Mouse (Mus musculus) forebrain, embryonic 11.5 days (tissue): ENCODE results near the gene Jph4. TPM values are rescaled to one million over a fixed set of nuclear protein-coding genes. Genes with fewer than 3 reads are reported as not detected.

ENCODE experiments used
- ATAC-seq: fragments of 200-750 bp; cut with Nextera tagmentation; replicated peaks from 2 replicates; pipeline ENCODE4 v1.8.0; 2017; ENCODE audit warnings: moderate TSS enrichment; ENCODE audit not compliant: low FRiP score
- DNase-seq: peaks from one replicate; pipeline ENCODE4 v3.0.0-alpha.2; 2017; ENCODE audit warnings: low spot score
- H3K27ac ChIP-seq: fragments of 300-500 bp; sonication (generic); 2 replicates; pipeline ENCODE4 v1.5.1; 2014; ENCODE audit warnings: low read depth, low read length
- H3K27me3 ChIP-seq: fragments of 300-500 bp; sonication (generic); 2 replicates; pipeline ENCODE4 v1.6.1; 2014; ENCODE audit warnings: mild to moderate bottlenecking, low read length, mixed read lengths; ENCODE audit not compliant: control insufficient read depth, insufficient read depth
- H3K36me3 ChIP-seq: fragments of 300-500 bp; sonication (generic); 2 replicates; pipeline ENCODE4 v1.6.1; 2014; ENCODE audit warnings: mild to moderate bottlenecking, low read length, moderate library complexity, mixed read lengths; ENCODE audit not compliant: control insufficient read depth, insufficient read depth
- H3K4me1 ChIP-seq: fragments of 300-500 bp; sonication (generic); replicated peaks from 2 replicates; pipeline ENCODE4 v1.6.1; 2014; ENCODE audit warnings: low read length, mixed read lengths; ENCODE audit not compliant: control insufficient read depth, insufficient read depth
- H3K4me2 ChIP-seq: fragments of 300-500 bp; sonication (generic); 2 replicates; pipeline ENCODE4 v1.6.1; 2014; ENCODE audit warnings: low read depth, mild to moderate bottlenecking, low read length, moderate library complexity, mixed read lengths; ENCODE audit not compliant: severe bottlenecking
- H3K4me3 ChIP-seq: fragments of 300-500 bp; sonication (generic); 2 replicates; pipeline ENCODE4 v1.5.1; 2014; ENCODE audit warnings: low read depth, low read length
- H3K9ac ChIP-seq: fragments of 300-500 bp; sonication (generic); 2 replicates; pipeline ENCODE4 v1.6.1; 2014; ENCODE audit warnings: low read length
- H3K9me3 ChIP-seq: fragments of 300-500 bp; sonication (generic); 2 replicates; pipeline ENCODE4 v1.6.1; 2016; ENCODE audit warnings: low read length, mixed read lengths; ENCODE audit not compliant: control insufficient read depth
- WGBS: fragments of 180-500 bp; shearing (Covaris S2); extraction: QIAGEN DNeasy Blood & Tissue Kit; methylation state at CpG from one replicate; pipeline ENCODE4 v1.1.7; 2014; 5-methylcytosine and 5-hydroxymethylcytosine counted together
- polyA plus RNA-seq: library from polyadenylated mRNA; unstranded; fragments of >200 nt; fragmentation: Nextera tagmentation; extraction: Ambion mirVana; gene quantifications from 2 replicates; pipeline ENCODE4 v1.2.1, GENCODE M21; 2014

Gene Jph4
- polyA plus RNA-seq, 1 experiment from 2014 or later: 2.9 TPM

DNA sequence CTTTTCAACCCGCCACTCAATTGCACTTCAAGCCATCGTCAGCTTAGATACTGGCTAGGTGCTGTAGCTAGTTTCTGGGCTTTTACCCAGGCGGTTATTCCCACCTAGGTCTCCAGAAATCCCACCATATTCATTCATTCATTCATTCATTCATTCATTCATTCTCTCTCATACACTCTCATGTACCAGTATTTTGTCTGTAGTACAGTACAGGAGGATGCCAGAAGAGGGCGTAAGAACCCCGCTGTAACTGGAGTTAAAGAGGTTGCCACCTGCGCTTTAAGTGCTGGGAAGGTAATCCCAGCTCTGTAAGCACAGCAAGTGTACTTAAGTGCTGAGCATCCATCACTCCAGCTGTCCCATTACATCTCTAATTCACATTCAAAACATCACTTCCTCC lies 22.8 kb downstream of the Jph4 start:
- H3K4me2 ChIP-seq: no peak overlapping the region; the same call in 1 of the 2 replicates
- no peak for ATAC-seq
- 38% methylated on average over 6 of the region's 6 CpGs for WGBS
- no peak overlapping the region for H3K27ac ChIP-seq
- H3K4me1 ChIP-seq: peaks cover 22% of the 10 kb centered on the region
- no peak overlapping the region for H3K9ac ChIP-seq
- H3K36me3 ChIP-seq: no peaks in the 10 kb centered on the region; the same call in 1 of the 2 replicates
- no peaks in the 10 kb centered on the region for H3K9me3 ChIP-seq
- no peak overlapping the region for H3K4me3 ChIP-seq
- DNase-seq: no peak
- no peaks in the 10 kb centered on the region for H3K27me3 ChIP-seq

DNA sequence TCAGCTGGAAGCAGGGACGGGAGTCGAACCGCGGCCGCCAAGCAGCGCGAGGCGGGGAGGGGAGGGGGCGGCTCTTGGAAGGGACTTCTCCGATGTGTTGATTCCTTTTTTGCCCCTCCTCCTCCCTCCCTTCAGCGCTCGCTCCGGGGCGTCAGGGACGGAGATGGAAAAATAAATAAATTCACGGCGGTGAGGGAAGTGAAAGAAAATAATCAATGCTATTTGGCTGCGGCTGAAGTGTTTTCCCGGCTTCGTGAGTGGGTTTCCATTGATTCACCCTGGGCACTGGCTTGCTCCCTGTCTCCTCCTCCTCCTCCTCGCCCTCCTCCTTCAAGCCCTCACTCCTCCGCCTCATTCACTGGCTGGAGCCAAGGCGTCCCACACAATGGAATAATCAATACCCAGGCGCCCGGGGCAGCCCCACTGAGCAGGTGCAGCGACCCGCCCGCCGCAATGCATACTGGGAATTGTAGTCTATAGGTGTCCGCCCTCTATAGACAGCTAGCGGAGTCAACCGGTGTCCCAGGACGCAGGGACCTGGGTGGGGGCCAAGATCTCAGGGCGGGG lies 24.6 kb downstream of the Jph4 start, which contains the start of gene Zfhx2:
Gene Zfhx2 (minus strand): TSS at position 314 of the 567 bp plus-strand sequence.
- H3K27me3 ChIP-seq: no peaks in the 10 kb centered on the region
- H3K4me2 ChIP-seq: peak within 1 kb of the TSS; percentile 85
- H3K4me3 ChIP-seq: peak within 1 kb of the TSS; percentile 73
- peak; percentile 93 for ATAC-seq
- peaks cover 22% of the 10 kb centered on the region for H3K4me1 ChIP-seq
- H3K9ac ChIP-seq: peak within 1 kb of the TSS; percentile 91
- H3K9me3 ChIP-seq: no peaks in the 10 kb centered on the region
- DNase-seq: peak; percentile 97
- H3K36me3 ChIP-seq: no peaks in the 10 kb centered on the region
- under 1% methylated on average over 33 of the region's 34 CpGs for WGBS
- peak within 1 kb of the TSS; percentile 89 for H3K27ac ChIP-seq

DNA sequence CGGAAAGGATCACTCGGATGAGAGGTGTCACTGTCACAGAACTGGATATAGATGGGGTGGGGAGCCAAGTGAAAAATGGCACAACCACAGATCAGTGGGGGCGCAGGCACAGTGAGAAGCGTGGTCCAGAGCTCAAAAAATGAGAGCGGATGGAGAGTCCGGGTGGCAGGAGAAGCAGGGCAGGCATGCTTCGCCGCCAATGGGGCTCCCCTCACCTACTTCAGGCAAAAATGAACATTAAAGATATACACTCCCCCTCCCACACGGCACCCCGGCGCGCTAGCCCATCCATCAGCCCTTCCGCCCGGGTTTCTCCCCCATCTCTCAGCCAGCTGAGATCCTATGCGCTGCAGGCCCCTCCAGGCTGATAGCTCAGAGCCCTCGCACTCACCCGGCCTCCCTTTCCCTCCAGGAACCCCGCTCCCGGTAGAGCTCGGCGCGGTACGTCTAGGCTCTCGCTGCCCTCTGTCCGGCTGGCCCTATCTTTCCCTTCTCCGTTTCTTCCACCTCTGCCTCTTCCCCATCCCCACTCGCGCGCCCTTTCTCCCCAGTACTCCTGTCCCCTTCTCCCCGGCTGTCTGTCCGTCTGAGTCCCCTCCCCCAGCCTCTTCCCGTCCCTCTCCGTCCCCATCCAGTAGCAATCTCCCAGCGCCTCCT lies 25.4 kb downstream of the Jph4 start:
- Histone ChIP-seq H3K4me2 (peak overlapping the region; percentile 85), H3K9ac (peak overlapping the region; percentile 91), H3K36me3 (no peaks in the 10 kb centered on the region), H3K4me1 (peaks cover 20% of the 10 kb centered on the region), H3K27me3 (no peaks in the 10 kb centered on the region), H3K9me3 (no peaks in the 10 kb centered on the region), H3K27ac (peak overlapping the region; percentile 89), H3K4me3 (peak overlapping the region; percentile 73)
- ATAC-seq (no peak), DNase-seq (no peak)
- WGBS: 3% methylated on average over 34 of the region's 34 CpGs

DNA sequence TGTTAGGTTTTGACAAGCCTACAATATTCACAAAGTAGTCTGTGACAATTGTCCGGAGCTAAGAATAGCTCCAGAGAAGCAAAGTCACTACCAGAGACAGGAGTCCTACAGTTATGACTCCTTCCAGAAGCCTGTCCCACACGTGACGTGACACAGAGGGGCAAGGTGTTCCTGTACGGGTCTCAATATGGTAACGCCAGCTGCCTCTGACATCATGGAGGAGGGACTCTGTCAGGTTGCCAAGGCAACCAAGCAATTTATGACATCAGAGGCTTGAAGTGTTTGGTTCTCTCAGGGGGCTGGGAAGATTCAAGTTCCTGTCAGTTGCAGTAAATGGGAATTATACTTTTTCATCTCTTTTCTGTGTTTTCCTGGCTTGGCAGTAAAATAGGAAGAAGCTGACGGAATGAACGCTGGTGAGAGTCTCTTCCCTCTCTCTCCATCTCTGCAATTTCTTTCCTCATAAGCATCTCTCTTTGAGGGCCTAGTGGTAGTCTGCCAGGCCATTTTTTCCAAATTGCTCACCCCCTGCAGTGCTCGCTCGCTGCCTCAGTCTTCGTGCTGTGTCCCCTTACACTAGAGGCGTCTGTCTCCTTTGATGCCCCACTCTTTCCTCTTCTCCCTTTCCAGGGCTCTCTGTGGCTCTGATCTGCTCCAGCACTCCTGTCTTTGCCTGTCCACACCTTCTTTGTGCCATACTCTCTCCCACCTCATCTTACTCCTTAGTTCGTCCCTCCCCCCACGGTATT lies 27.4 kb downstream of the Jph4 start:
- DNase-seq (no peak), ATAC-seq (no peak)
- H3K27me3 ChIP-seq: no peaks in the 10 kb centered on the region
- WGBS: 67% methylated on average over 13 of the region's 13 CpGs
- H3K4me3 ChIP-seq: no peak overlapping the region
- no peaks in the 10 kb centered on the region for H3K9me3 ChIP-seq
- no peaks in the 10 kb centered on the region for H3K36me3 ChIP-seq
- H3K27ac ChIP-seq: no peak overlapping the region
- H3K9ac ChIP-seq: no peak overlapping the region
- H3K4me2 ChIP-seq: no peak overlapping the region
- H3K4me1 ChIP-seq: peaks cover 10% of the 10 kb centered on the region

DNA sequence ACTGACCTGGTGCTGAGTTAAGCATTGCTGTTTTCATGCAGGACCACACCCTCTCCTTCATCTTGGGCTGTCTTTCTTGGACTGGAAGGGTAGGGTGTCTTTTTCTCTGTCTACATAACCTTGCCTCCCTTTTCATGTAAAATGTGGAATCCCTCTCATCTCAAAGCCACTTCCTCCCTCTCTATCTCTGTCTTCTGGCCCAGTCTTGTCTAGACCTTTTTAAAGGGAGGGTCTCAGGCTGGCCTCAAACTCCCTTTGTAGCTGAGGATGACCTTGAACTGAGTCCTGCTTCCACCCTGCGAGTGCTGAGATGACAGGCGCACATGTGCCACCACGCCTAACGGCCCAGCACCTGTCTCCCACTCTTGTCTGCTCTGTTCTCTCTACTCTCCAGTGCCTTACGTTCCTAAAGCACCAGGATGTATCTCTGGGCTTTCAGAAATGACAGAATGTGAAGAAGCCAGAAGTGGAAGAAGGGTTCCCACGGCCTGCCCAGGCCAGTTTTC lies 30.7 kb downstream of the Jph4 start:
- peaks cover 10% of the 10 kb centered on the region for H3K4me1 ChIP-seq

DNA sequence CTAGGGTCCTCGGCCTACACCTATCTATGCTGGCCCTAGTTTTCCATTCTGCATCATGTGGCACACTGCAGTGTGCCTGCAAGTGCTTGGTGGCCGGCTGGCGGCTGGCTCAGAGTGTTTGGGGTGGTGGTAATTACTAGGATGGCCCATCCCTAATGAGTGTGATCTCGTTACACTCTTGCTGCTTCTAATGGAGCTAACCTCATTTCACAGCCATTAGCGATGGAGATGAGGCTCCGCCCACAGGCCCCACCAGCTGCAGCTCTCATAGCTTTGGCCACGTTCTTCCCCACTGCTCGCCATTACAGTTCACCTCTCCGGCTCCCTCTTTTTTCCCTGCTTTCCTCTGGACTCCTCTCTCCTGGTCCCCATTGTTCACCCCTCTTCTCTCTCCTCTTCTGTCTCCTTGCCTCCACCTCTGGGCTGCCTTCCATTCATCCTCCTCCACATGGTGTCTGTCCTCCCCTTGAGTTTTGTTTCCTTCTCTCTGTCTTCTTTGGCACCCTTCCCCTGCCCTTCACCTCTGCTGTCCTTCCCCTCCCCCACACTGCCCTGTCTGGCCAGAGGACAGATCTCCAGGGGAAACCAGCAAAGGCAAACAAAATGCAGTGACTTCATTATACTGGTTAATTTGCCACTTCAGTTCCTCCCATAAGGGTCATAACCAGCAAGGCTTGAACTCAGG lies 31.3 kb downstream of the Jph4 start:
- no peaks in the 10 kb centered on the region for H3K27me3 ChIP-seq
- 36% methylated on average over 9 of the region's 9 CpGs for WGBS
- ATAC-seq: peak; percentile 74
- no peak overlapping the region for H3K4me3 ChIP-seq
- H3K36me3 ChIP-seq: no peaks in the 10 kb centered on the region
- DNase-seq: no peak
- no peak overlapping the region for H3K27ac ChIP-seq
- H3K4me1 ChIP-seq: peaks cover 6% of the 10 kb centered on the region
- no peak overlapping the region for H3K9ac ChIP-seq
- H3K9me3 ChIP-seq: no peaks in the 10 kb centered on the region
- no peak overlapping the region for H3K4me2 ChIP-seq

More for the DNA sequence above, 30.7 kb downstream of the Jph4 start:
- Histone ChIP-seq H3K4me2 (no peak overlapping the region), H3K4me3 (no peak overlapping the region), H3K27me3 (no peaks in the 10 kb centered on the region), H3K9ac (no peak overlapping the region), H3K36me3 (no peaks in the 10 kb centered on the region), H3K27ac (no peak overlapping the region), H3K9me3 (no peaks in the 10 kb centered on the region)
- 86% methylated on average over 6 of the region's 6 CpGs for WGBS
- DNase-seq (no peak), ATAC-seq (no peak)

DNA sequence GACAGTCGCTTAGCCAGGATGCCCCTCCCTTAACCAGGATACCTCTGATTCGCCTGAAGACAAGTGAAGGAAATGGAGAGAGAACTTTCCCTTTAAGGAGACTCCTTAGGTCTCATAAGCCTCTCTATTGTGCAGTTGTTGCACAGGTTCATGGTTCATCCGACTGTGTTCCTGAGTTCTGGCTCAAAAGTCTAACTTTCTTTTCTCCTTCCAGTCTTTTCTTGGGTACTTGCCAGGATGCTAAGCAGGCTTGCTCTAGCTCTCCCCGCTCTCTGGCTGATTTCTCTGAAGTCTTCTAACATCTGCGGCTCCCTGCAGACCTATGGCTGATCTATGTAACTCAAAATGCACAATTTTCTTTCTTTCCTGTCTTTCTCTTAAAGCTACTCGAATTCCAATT lies 33.3 kb downstream of the Jph4 start:
- 79% methylated on average over 6 of the region's 6 CpGs for WGBS
- no peak for ATAC-seq
- H3K4me1 ChIP-seq: peaks cover 5% of the 10 kb centered on the region; the same call in 1 of the 2 replicates
- DNase-seq: no peak
- H3K9me3 ChIP-seq: no peaks in the 10 kb centered on the region
- no peak overlapping the region for H3K4me3 ChIP-seq
- no peak overlapping the region for H3K9ac ChIP-seq
- H3K27me3 ChIP-seq: no peaks in the 10 kb centered on the region
- no peak overlapping the region for H3K4me2 ChIP-seq
- no peak overlapping the region for H3K27ac ChIP-seq
- H3K36me3 ChIP-seq: no peaks in the 10 kb centered on the region

DNA sequence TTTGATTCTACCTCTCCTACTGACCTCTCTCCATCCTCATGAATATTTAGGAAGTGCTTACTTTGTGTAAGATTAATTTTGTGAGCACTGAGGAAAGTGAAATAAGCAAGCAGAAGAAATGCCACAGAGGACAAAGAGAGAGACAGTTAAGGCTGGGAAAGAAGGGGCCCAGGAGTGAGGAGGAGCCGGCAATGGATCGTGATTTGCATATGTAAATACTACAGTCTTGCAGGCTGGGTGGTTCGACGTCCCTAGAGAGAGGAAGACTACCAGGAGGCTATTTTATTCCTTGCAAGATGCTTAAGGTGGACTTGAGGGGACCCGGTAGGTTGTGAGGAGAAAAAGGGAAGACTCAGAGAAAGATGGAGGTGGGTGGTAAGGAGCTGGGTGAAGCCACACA lies 35.6 kb downstream of the Jph4 start:
- Histone ChIP-seq H3K4me2 (no peak overlapping the region), H3K9ac (no peak overlapping the region), H3K27ac (no peak overlapping the region), H3K4me3 (no peak overlapping the region), H3K4me1 (peaks cover 15% of the 10 kb centered on the region; the same call in 1 of the 2 replicates), H3K27me3 (no peaks in the 10 kb centered on the region; the same call in 1 of the 2 replicates), H3K36me3 (no peaks in the 10 kb centered on the region), H3K9me3 (no peaks in the 10 kb centered on the region)
- ATAC-seq: no peak
- DNase-seq: no peak
- WGBS: 56% methylated on average over 5 of the region's 5 CpGs
